Mouse (Mus musculus) heart, postnatal 0 days (tissue): ENCODE measurements around the gene Zfp541. TPM values are rescaled to one million over a fixed set of nuclear protein-coding genes. Genes with fewer than 3 reads are reported as not detected.

Source experiments
- ATAC-seq: fragments of 200-750 bp; cut with Nextera tagmentation; 2 replicates; pipeline ENCODE4 v1.8.0; 2017; ENCODE audit warnings: low read depth, moderate number of reproducible peaks, moderate library complexity; ENCODE audit not compliant: insufficient read depth
- DNase-seq: peaks from one replicate; pipeline ENCODE4 v3.0.0-alpha.2; 2016; ENCODE audit warnings: low spot score
- H3K27ac ChIP-seq: fragments of 300-500 bp; sonication (generic); 2 replicates; pipeline ENCODE4 v1.5.1; 2014; ENCODE audit warnings: low read depth, mild to moderate bottlenecking
- H3K27me3 ChIP-seq: fragments of 300-500 bp; sonication (generic); 2 replicates; pipeline ENCODE4 v1.6.1; 2014; ENCODE audit warnings: low read length, mixed read lengths; ENCODE audit not compliant: control insufficient read depth, insufficient read depth
- H3K36me3 ChIP-seq: fragments of 300-500 bp; sonication (generic); replicated peaks from 2 replicates; pipeline ENCODE4 v1.6.1; 2014; ENCODE audit warnings: low read length, mixed read lengths; ENCODE audit not compliant: control insufficient read depth, insufficient read depth
- H3K4me1 ChIP-seq: fragments of 300-500 bp; sonication (generic); 2 replicates; pipeline ENCODE4 v1.6.1; 2014; ENCODE audit warnings: antibody characterized with exemption; ENCODE audit not compliant: control insufficient read depth, insufficient read depth
- H3K4me2 ChIP-seq: fragments of 300-500 bp; sonication (generic); 2 replicates; pipeline ENCODE4 v1.6.1; 2014; ENCODE audit warnings: low read depth, mild to moderate bottlenecking, low read length, moderate library complexity
- H3K4me3 ChIP-seq: fragments of 300-500 bp; sonication (generic); 2 replicates; pipeline ENCODE4 v1.5.1; 2014; ENCODE audit warnings: low read depth, low read length
- H3K9ac ChIP-seq: fragments of 300-500 bp; sonication (generic); replicated peaks from 2 replicates; pipeline ENCODE4 v1.6.1; 2014; ENCODE audit warnings: low read depth, low read length, mixed read lengths
- H3K9me3 ChIP-seq: fragments of 300-500 bp; sonication (generic); replicated peaks from 2 replicates; pipeline ENCODE4 v1.6.1; 2016; ENCODE audit warnings: low read length; ENCODE audit not compliant: control insufficient read depth
- CTCF ChIP-seq: IDR thresholded peaks from 2 replicates; pipeline ENCODE4 v1.5.1; 2016; ENCODE audit warnings: antibody characterized with exemption, control low read depth, low read depth
- EP300 ChIP-seq: IDR thresholded peaks from 2 replicates; pipeline ENCODE4 v1.6.1; 2016; ENCODE audit warnings: antibody characterized with exemption, low read depth
- WGBS: fragments of 180-500 bp; shearing (Covaris S2); extraction: QIAGEN DNeasy Blood & Tissue Kit; methylation state at CpG from one replicate; pipeline ENCODE4 v1.1.7; 2014; 5-methylcytosine and 5-hydroxymethylcytosine counted together
- polyA plus RNA-seq: library from polyadenylated mRNA; unstranded; fragments of >200 nt; fragmentation: Nextera tagmentation; extraction: Ambion mirVana; gene quantifications from 2 replicates; pipeline ENCODE4 v1.2.1, GENCODE M21; 2015
- total RNA-seq: library from RNA; depleted of rRNA; stranded (reverse); fragments of >200 nt; gene quantifications from 2 replicates; pipeline ENCODE4 v1.2.3, GENCODE M21; 2014; ENCODE audit warnings: low replicate concordance

Zfp541 gene
- total and polyA plus RNA-seq, 2 experiments from 2014 or later = not detected

DNA sequence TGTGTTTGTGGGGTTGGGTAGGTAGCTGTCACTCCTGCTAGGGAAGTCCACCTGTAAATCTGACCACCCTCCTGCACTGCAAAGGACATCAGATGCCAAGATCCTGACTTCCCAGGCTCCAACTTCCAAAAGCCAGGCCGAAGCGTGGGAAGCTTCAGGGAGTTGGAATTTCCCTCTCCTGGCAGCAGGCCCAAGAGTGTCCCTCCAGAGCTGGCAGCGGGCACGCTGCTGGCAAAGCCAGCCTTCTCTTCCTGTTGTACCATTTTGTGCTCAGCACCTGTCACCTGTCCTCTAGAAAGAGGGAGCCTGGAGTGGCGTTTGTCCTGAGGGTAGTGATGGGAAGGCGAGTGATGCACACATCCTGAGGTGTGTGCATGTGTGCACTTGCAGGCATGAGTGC, 66.7 kb downstream of the Zfp541 start:
- Histone ChIP-seq H3K27ac (no peak overlapping the region), H3K9me3 (no peaks in the 10 kb centered on the region), H3K9ac (no peak overlapping the region), H3K36me3 (peaks cover 18% of the 10 kb centered on the region; the same call in 1 of the 2 replicates), H3K4me3 (no peak overlapping the region), H3K4me1 (peaks cover 12% of the 10 kb centered on the region; the same call in 1 of the 2 replicates), H3K27me3 (no peaks in the 10 kb centered on the region), H3K4me2 (no peak overlapping the region)
- TF ChIP-seq EP300 (no peak), CTCF (no peak)
- DNase-seq (peak; percentile 21), ATAC-seq (no peak)
- WGBS = 44% methylated on average over 6 of the region's 6 CpGs

DNA sequence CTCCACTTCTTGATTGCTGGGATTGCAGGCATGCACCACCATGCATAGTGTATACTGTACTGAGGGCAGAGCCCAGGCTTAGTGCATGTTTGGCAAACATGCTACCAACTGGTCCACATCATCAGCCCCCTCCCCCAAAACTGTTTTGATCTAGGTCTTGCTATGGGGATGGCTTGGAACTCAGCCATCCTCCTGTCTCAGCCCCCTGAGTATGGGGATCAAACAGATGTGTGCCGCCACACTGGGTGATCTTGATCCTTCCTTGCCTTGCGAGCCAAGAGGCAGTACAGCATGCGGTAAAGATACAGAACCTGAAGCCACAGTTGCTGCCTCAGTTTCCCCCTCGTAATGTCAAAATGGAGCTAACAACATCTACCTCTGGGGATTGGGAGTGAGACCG, 67.3 kb downstream of the Zfp541 start:
- DNase-seq = no peak
- no peaks in the 10 kb centered on the region for H3K9me3 ChIP-seq
- no peak for TF ChIP-seq CTCF
- no peak for TF ChIP-seq EP300
- H3K36me3 ChIP-seq = peaks cover 17% of the 10 kb centered on the region; the same call in 1 of the 2 replicates
- H3K27ac ChIP-seq = peak overlapping the region; percentile 80
- WGBS = 48% methylated on average over 5 of the region's 5 CpGs
- no peak overlapping the region for H3K9ac ChIP-seq
- no peak for ATAC-seq
- H3K4me3 ChIP-seq = peak overlapping the region; percentile 47; the same call in 1 of the 2 replicates
- H3K4me1 ChIP-seq = peaks cover 12% of the 10 kb centered on the region; the same call in 1 of the 2 replicates
- no peaks in the 10 kb centered on the region for H3K27me3 ChIP-seq
- peak overlapping the region; percentile 76 for H3K4me2 ChIP-seq

DNA sequence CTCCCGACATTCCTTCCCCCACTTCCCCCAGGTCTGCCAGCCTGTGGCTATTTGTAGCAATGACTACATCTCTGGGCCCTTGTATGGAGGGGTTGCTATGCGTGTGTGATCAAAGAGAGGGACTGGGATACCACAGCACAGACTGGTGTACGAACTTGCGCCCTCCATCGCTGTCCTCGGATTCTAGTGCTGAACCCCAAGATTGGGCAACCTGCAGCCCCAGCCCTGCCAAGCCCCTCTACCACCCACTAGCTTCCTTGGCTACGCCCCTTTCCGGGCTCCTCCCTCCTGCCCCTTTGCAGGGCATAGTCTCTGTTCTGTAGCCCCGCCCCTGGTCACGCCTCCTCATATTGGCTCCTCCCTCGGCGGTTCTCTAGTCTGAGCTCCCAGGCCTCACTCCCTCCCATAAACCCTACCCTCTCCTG, 67.8 kb downstream of the Zfp541 start, which contains the start of gene Slc8a2:
Gene Slc8a2, plus strand, starts transcription at position 406 of the 425 bp plus-strand sequence.
- Histone ChIP-seq H3K36me3 (peaks cover 12% of the 10 kb centered on the region; the same call in 1 of the 2 replicates), H3K9me3 (no peaks in the 10 kb centered on the region), H3K4me1 (peaks cover 12% of the 10 kb centered on the region; the same call in 1 of the 2 replicates), H3K27me3 (no peaks in the 10 kb centered on the region), H3K4me3 (peak within 1 kb of the TSS; percentile 47), H3K27ac (peak within 1 kb of the TSS; percentile 80), H3K9ac (peak within 1 kb of the TSS; percentile 24), H3K4me2 (peak within 1 kb of the TSS; percentile 76)
- 2% methylated on average over 12 of the region's 12 CpGs for WGBS
- peak; percentile 91 for ATAC-seq
- DNase-seq = peak; percentile 90
- TF ChIP-seq EP300 (no peak), CTCF (no peak)

DNA sequence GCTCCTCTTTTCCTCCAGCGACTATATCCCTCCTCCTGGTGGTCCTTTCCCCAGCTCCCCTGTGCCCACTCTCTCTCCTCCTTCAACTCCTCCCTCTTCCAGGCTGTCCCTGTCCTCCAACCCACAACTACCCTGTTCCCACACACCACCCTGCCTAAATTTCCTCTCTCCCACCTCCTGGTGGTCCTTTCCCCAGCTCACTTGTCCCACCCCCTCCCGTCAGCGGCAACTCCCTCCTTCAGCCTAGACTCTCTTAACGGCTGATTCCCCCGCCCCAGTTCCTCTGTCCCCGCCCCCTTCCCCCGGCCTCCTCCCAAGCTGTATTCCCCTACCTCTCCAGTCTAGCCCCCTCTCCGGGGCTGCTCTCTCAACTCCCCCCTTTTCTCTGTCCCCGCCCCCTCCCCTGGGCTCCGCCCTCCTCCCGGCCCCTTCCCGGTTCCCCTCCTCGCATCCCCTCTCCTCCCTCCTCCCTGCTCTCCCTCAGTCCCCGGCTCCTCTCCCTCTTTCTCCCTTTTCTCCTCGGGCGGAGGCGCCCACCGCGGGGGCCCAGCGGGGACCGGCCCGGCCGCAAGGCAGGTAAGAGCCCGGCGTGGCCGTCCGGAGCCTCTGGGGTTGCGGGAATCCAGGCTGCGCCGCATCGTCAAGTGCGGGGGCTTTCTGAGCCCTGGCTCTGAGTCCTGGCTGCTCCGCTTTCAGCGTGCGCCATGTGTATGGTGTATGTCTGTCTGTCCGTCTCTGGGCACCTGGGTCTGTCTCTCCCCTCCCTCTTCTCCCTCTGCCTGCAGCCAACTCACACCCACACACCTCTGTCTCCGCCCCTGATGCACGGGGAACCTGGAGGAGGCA, 68.5 kb downstream of the Zfp541 start:
- Histone ChIP-seq H3K4me1 (peaks cover 12% of the 10 kb centered on the region; the same call in 1 of the 2 replicates), H3K4me3 (peak overlapping the region; percentile 47), H3K36me3 (peaks cover 6% of the 10 kb centered on the region; the same call in 1 of the 2 replicates), H3K27ac (peak overlapping the region; percentile 80), H3K9me3 (no peaks in the 10 kb centered on the region), H3K27me3 (no peaks in the 10 kb centered on the region), H3K4me2 (peak overlapping the region; percentile 76), H3K9ac (peak overlapping the region; percentile 24)
- ATAC-seq (peak; percentile 48), DNase-seq (peak; percentile 46)
- 2% methylated on average over 35 of the region's 38 CpGs for WGBS
- TF ChIP-seq CTCF (no peak), EP300 (no peak)

DNA sequence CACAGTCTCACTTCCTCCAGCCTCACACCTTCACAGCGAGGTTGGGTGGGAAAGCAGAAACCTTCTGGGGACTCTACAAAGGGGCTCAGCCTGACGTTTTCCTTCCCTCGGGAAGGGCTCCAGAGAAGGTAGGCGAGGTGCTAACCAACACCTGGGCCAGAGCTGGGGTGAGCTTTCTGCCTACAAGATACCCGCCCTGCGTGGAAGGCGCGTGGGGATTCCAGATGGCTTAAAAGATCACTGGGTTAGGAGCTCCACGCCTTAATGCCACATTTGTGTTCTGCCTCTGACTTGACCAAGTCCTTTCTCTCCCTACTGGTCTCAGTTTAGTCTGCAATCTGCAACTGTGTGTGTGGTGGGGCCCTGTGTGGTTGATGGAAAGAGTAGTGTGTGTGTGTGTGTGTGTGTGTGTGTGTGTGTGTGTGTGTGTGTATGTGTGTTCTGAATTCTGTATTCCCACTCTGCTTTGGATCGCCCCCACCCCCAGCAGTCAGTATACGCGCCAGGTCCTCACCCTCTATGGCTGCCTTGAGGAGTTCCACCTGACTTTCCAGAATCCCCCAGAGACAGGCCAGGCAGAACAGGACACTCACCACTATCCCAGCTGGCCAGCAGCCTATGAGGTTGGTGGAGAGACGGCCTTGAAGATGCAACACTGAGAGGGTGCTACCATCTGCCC, 69.5 kb downstream of the Zfp541 start:
- H3K4me3 ChIP-seq = no peak overlapping the region
- DNase-seq (no peak), ATAC-seq (no peak)
- no peaks in the 10 kb centered on the region for H3K36me3 ChIP-seq
- no peak overlapping the region for H3K9ac ChIP-seq
- no peak for TF ChIP-seq EP300
- no peak for TF ChIP-seq CTCF
- 47% methylated on average over 13 of the region's 13 CpGs for WGBS
- peaks cover 12% of the 10 kb centered on the region; the same call in 1 of the 2 replicates for H3K4me1 ChIP-seq
- no peaks in the 10 kb centered on the region for H3K9me3 ChIP-seq
- H3K27me3 ChIP-seq = no peaks in the 10 kb centered on the region
- peak overlapping the region; percentile 76; the same call in 1 of the 2 replicates for H3K4me2 ChIP-seq
- H3K27ac ChIP-seq = no peak overlapping the region
